Mouse (Mus musculus) hindbrain, embryonic 12.5 days (tissue): ENCODE measurements around the gene Ston1. TPM values are rescaled to one million over a fixed set of nuclear protein-coding genes. Genes with fewer than 3 reads are reported as not detected.

ENCODE experiments used
- ATAC-seq: fragments of 200-750 bp; cut with Nextera tagmentation; 2 replicates; pipeline ENCODE4 v1.8.0; 2017; ENCODE audit warnings: moderate TSS enrichment; ENCODE audit not compliant: low FRiP score
- H3K27ac ChIP-seq: fragments of 300-500 bp; sonication (generic); 2 replicates; pipeline ENCODE4 v1.5.1; 2016; ENCODE audit warnings: mild to moderate bottlenecking
- H3K27me3 ChIP-seq: fragments of 300-500 bp; sonication (generic); 2 replicates; pipeline ENCODE4 v1.6.1; 2016; ENCODE audit warnings: mild to moderate bottlenecking
- H3K36me3 ChIP-seq: fragments of 300-500 bp; sonication (generic); 2 replicates; pipeline ENCODE4 v1.6.1; 2016; ENCODE audit warnings: mild to moderate bottlenecking
- H3K4me1 ChIP-seq: fragments of 300-500 bp; sonication (generic); 2 replicates; pipeline ENCODE4 v1.6.1; 2016
- H3K4me2 ChIP-seq: fragments of 300-500 bp; sonication (generic); replicated peaks from 2 replicates; pipeline ENCODE4 v1.6.1; 2016; ENCODE audit warnings: mild to moderate bottlenecking
- H3K4me3 ChIP-seq: fragments of 300-500 bp; sonication (generic); 2 replicates; pipeline ENCODE4 v1.5.1; 2016; ENCODE audit warnings: mild to moderate bottlenecking
- H3K9ac ChIP-seq: fragments of 300-500 bp; sonication (generic); 2 replicates; pipeline ENCODE4 v1.6.1; 2016; ENCODE audit warnings: mild to moderate bottlenecking, moderate library complexity
- H3K9me3 ChIP-seq: fragments of 300-500 bp; sonication (generic); replicated peaks from 2 replicates; pipeline ENCODE4 v1.6.1; 2016; ENCODE audit warnings: mild to moderate bottlenecking
- WGBS: fragments of 180-500 bp; shearing (Covaris S2); methylation state at CpG from one replicate; pipeline ENCODE4 v1.1.7; 2016; 5-methylcytosine and 5-hydroxymethylcytosine counted together
- polyA plus RNA-seq: library from polyadenylated mRNA; unstranded; fragments of >200 nt; fragmentation: Nextera tagmentation; extraction: Ambion mirVana; gene quantifications from 2 replicates; pipeline ENCODE4 v1.2.1, GENCODE M21; 2016

The Ston1 gene
- polyA plus RNA-seq, 1 experiment from 2014 or later = 3.4 TPM

DNA sequence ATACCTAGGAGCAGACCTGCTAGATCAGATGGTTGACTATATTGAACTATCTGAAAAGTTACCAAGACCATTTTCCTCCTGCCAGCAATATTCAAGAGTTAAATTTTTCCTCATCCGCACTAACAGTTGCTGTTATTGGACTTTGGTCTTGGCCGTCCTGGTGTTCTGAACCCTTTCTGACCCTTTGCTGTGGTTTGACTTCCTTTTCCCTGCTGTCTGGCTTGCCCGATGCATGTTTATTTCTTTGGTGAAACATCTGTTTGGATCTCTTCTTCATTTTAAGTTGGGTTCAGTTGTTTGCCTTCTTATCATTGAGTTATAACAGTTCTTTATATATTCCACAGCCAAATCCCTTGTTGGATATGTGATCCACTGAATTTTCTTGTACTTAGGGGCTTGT, 33.9 kb upstream of the Ston1 start:
- Histone ChIP-seq H3K9me3 (no peaks in the 10 kb centered on the region), H3K4me2 (no peak overlapping the region), H3K9ac (no peak overlapping the region), H3K4me1 (no peaks in the 10 kb centered on the region), H3K4me3 (no peak overlapping the region), H3K27me3 (no peaks in the 10 kb centered on the region), H3K27ac (no peak overlapping the region), H3K36me3 (peaks cover 48% of the 10 kb centered on the region)
- ATAC-seq = no peak
- 80% methylated on average over 3 of the region's 3 CpGs for WGBS

- peak; percentile 43; the same call in 1 of the 2 replicates for ATAC-seq
- Histone ChIP-seq H3K4me2 (no peak overlapping the region), H3K27ac (no peak overlapping the region; the same call in 1 of the 2 replicates), H3K9me3 (no peaks in the 10 kb centered on the region), H3K4me1 (no peaks in the 10 kb centered on the region), H3K9ac (no peak overlapping the region), H3K27me3 (no peaks in the 10 kb centered on the region), H3K36me3 (peaks cover 66% of the 10 kb centered on the region), H3K4me3 (no peak overlapping the region)
- WGBS = 71% methylated on average over 10 of the region's 10 CpGs
These were observed 27.5 kb upstream of the Ston1 start for GRCm38 (mm10) chr17:88569807-88570540.

GRCm38 (mm10) chr17:88570784-88571183, 26.7 kb upstream of the Ston1 start:
- Histone ChIP-seq H3K27ac (no peak overlapping the region), H3K9me3 (no peaks in the 10 kb centered on the region), H3K9ac (no peak overlapping the region), H3K27me3 (no peaks in the 10 kb centered on the region), H3K4me2 (no peak overlapping the region), H3K4me1 (no peaks in the 10 kb centered on the region), H3K36me3 (peaks cover 69% of the 10 kb centered on the region), H3K4me3 (no peak overlapping the region)
- WGBS = 79% methylated on average over 11 of the region's 11 CpGs
- no peak; the same call in 1 of the 2 replicates for ATAC-seq

GRCm38 (mm10) chr17:88574811-88575210, 22.7 kb upstream of the Ston1 start:
- Histone ChIP-seq H3K4me2 (no peak overlapping the region), H3K27ac (no peak overlapping the region), H3K36me3 (peaks cover 75% of the 10 kb centered on the region), H3K27me3 (no peaks in the 10 kb centered on the region), H3K9ac (no peak overlapping the region), H3K4me3 (no peak overlapping the region), H3K4me1 (no peaks in the 10 kb centered on the region), H3K9me3 (no peaks in the 10 kb centered on the region)
- 73% methylated on average over 5 of the region's 5 CpGs for WGBS
- ATAC-seq = no peak

DNA sequence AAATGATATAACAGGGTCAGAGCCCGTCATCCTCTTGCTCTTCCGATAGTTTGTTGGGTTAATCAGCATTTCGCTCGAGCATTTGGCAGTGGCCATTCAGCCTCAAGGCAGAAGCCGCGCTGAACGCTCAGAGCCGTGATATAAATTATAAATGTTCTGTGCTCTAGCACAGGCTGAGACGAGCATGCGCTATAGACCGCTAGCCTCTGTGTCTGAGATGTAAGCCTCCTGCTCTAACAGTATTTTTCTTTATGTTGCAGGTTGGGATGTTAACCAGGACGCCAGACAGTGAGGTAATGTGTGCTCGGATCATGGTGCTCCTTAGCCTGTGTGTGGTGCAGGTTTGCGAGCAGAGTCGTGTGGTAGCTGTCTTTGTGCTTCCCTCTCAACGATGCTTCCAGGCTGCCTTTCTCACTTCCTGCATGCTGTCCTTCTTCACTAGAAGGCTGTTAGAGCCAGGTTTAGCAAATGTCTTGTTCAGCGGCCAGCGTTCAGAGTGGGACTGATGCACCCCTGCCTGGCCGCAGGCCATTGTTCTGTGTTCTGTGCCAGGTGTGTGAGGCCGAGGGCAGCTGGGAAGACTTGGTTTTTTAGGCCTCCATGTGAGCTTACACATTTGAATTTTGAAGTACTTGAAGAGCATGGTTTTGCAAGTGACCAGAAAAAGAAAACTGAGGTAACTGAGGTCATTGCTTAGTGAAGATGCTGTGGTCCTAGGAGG, 18.8 kb upstream of the Ston1 start:
- Histone ChIP-seq H3K4me3 (no peak overlapping the region), H3K36me3 (peaks cover 69% of the 10 kb centered on the region), H3K4me1 (no peaks in the 10 kb centered on the region), H3K27me3 (no peaks in the 10 kb centered on the region), H3K9ac (no peak overlapping the region), H3K27ac (0 out of 2 replicates have a peak overlapping the region, but pooled peaks have one; percentile 4), H3K4me2 (no peak overlapping the region), H3K9me3 (no peaks in the 10 kb centered on the region)
- ATAC-seq = peak; percentile 49; the same call in 1 of the 2 replicates
- WGBS = 85% methylated on average over 20 of the region's 20 CpGs

DNA sequence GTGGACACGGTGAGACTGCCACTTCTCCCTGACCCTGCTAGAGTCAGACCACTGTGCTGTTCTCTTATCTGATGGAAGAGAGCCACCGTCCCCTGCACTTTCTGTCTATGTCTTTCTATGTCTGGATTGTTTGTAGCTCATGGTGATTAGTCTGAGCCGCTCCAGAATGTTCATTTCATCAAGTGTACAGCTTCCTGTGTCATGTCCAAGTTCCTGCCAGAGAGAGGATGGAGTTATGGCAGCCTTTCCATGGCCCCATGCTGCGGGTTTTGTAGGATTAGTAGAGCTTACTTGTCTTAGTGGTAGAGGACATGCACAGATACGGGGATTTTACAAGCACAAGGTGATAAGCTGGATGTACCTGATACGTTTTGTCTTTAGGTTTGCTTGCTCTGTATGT, 16.9 kb upstream of the Ston1 start:
- ATAC-seq = no peak
- H3K4me3 ChIP-seq = no peak overlapping the region
- H3K36me3 ChIP-seq = peaks cover 76% of the 10 kb centered on the region
- no peak overlapping the region for H3K9ac ChIP-seq
- H3K27ac ChIP-seq = no peak overlapping the region
- H3K27me3 ChIP-seq = no peaks in the 10 kb centered on the region
- no peaks in the 10 kb centered on the region for H3K9me3 ChIP-seq
- no peak overlapping the region for H3K4me2 ChIP-seq
- 90% methylated on average over 6 of the region's 6 CpGs for WGBS
- no peaks in the 10 kb centered on the region for H3K4me1 ChIP-seq

- H3K4me1 ChIP-seq = no peaks in the 10 kb centered on the region
- WGBS = 79% methylated on average over 6 of the region's 6 CpGs
- no peak overlapping the region for H3K27ac ChIP-seq
- no peak overlapping the region for H3K4me3 ChIP-seq
- no peak for ATAC-seq
- no peak overlapping the region for H3K9ac ChIP-seq
- H3K36me3 ChIP-seq = peaks cover 78% of the 10 kb centered on the region
- H3K9me3 ChIP-seq = no peaks in the 10 kb centered on the region
- H3K27me3 ChIP-seq = no peaks in the 10 kb centered on the region
- H3K4me2 ChIP-seq = no peak overlapping the region
These were observed 15.9 kb upstream of the Ston1 start for GRCm38 (mm10) chr17:88581511-88582021.

- Histone ChIP-seq H3K27ac (no peak overlapping the region), H3K4me1 (no peaks in the 10 kb centered on the region), H3K9ac (no peak overlapping the region), H3K36me3 (peaks cover 77% of the 10 kb centered on the region), H3K4me3 (no peak overlapping the region), H3K9me3 (no peaks in the 10 kb centered on the region), H3K4me2 (no peak overlapping the region), H3K27me3 (no peaks in the 10 kb centered on the region)
- no peak for ATAC-seq
- WGBS = 86% methylated on average over 11 of the region's 11 CpGs
These were observed 14.5 kb upstream of the Ston1 start for GRCm38 (mm10) chr17:88582999-88583398.

GRCm38 (mm10) chr17:88583411-88583810, 14.1 kb upstream of the Ston1 start:
- H3K27me3 ChIP-seq = no peaks in the 10 kb centered on the region
- ATAC-seq = no peak
- peaks cover 75% of the 10 kb centered on the region for H3K36me3 ChIP-seq
- H3K4me2 ChIP-seq = no peak overlapping the region
- WGBS = 85% methylated on average over 8 of the region's 8 CpGs
- H3K27ac ChIP-seq = no peak overlapping the region
- H3K4me1 ChIP-seq = no peaks in the 10 kb centered on the region
- H3K4me3 ChIP-seq = no peak overlapping the region
- no peak overlapping the region for H3K9ac ChIP-seq
- no peaks in the 10 kb centered on the region for H3K9me3 ChIP-seq

DNA sequence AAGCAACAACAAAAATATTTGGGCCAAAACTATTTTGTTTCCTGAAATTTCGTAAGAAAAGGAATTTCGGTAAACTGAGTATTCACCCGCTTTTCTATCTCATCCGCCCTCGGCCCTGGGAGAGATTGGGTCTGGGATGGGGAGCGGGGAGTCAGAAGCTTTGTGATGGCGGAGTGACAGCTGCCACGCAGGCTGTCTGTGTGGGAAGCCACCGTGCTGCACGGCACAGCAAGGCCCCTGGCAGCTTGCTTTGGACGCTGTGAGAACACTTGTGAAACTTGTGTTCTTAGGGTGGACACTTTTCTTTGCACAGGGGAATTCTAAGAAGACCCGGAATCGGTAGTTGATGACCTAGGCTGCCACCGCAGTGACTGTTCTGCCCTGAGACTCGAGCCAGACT, 10.1 kb upstream of the Ston1 start:
- Histone ChIP-seq H3K4me1 (no peaks in the 10 kb centered on the region), H3K4me2 (no peak overlapping the region), H3K27me3 (no peaks in the 10 kb centered on the region), H3K27ac (no peak overlapping the region), H3K9ac (no peak overlapping the region), H3K9me3 (no peaks in the 10 kb centered on the region), H3K4me3 (no peak overlapping the region), H3K36me3 (peaks cover 52% of the 10 kb centered on the region)
- 82% methylated on average over 15 of the region's 15 CpGs for WGBS
- no peak for ATAC-seq

- Histone ChIP-seq H3K4me2 (no peak overlapping the region), H3K4me1 (no peaks in the 10 kb centered on the region), H3K36me3 (peaks cover 49% of the 10 kb centered on the region), H3K27ac (no peak overlapping the region), H3K4me3 (no peak overlapping the region), H3K27me3 (no peaks in the 10 kb centered on the region), H3K9me3 (no peaks in the 10 kb centered on the region), H3K9ac (no peak overlapping the region)
- 92% methylated on average over 8 of the region's 8 CpGs for WGBS
- no peak for ATAC-seq
These were observed 9.3 kb upstream of the Ston1 start for GRCm38 (mm10) chr17:88588228-88588627.

GRCm38 (mm10) chr17:88590251-88590650, 7.2 kb upstream of the Ston1 start:
- no peaks in the 10 kb centered on the region for H3K9me3 ChIP-seq
- no peaks in the 10 kb centered on the region for H3K27me3 ChIP-seq
- no peaks in the 10 kb centered on the region for H3K4me1 ChIP-seq
- 84% methylated on average over 6 of the region's 6 CpGs for WGBS
- H3K4me3 ChIP-seq = no peak overlapping the region
- no peak for ATAC-seq
- peaks cover 29% of the 10 kb centered on the region for H3K36me3 ChIP-seq
- no peak overlapping the region for H3K9ac ChIP-seq
- no peak overlapping the region for H3K27ac ChIP-seq
- no peak overlapping the region for H3K4me2 ChIP-seq
